Mouse (Mus musculus): ENCODE data around the gene Rangrf. TPM values are rescaled to one million over a fixed set of nuclear protein-coding genes. Genes with fewer than 3 reads are reported as not detected.

The Rangrf gene
- total RNA-seq, 2 experiments from 2014 or later = 16.8 to 20.7 TPM

DNA sequence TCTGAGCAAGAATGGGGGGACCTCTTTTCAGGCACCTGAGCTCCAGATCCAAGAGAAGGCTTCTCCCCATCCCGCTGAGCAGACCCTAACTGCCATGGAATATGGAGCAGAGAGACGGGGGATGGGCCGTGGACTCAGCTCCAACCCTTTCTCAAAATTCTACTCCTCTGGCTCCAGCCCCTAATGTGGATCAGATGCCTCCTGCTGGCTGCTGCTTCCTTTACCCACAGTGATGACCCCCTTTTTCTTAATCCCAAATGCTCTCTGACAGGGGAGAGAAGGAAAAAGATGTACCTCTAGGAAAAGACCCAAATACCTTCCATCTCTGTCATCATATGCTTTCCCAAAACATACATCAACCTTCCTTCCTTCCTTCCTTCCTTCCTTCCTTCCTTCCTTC lies 48.0 kb downstream of the Rangrf start, which contains the start of gene Odf4:
Gene Odf4, minus strand, starts transcription at position 101 of the 400 bp plus-strand sequence.
- no peak for TF ChIP-seq CTCF (conservative IDR thresholded peaks at IDR 0.05)
- no peak for DNase-seq (ENCODE audit: low spot score in 2 of 2)
- Histone ChIP-seq H3K27ac (no peak within 1 kb of the TSS), H3K4me3 (no peak within 1 kb of the TSS)

DNA sequence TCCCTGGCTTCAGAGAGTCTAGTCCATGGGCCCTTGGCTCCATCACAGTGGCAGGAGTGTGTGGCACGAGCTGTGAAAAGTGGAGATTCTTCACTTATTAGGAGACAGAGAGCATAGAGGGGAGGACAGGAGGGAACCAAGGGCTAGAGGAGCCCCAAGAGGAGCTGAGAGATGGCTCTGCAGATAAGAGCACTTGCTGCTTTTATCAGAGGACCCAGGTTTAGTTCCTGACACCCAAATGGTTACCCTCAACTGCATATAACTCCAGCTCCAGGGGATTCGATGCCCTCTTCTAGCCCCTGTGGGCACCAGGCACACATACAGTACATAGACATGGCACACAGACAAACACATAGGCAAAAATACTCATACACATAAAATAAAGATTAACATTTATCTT lies 50.2 kb downstream of the Rangrf start:
- Histone ChIP-seq H3K4me3 (no peak overlapping the region), H3K27ac (no peak overlapping the region)
- no peak for TF ChIP-seq CTCF (conservative IDR thresholded peaks at IDR 0.05)
- DNase-seq (ENCODE audit: low spot score in 2 of 2) = no peak

DNA sequence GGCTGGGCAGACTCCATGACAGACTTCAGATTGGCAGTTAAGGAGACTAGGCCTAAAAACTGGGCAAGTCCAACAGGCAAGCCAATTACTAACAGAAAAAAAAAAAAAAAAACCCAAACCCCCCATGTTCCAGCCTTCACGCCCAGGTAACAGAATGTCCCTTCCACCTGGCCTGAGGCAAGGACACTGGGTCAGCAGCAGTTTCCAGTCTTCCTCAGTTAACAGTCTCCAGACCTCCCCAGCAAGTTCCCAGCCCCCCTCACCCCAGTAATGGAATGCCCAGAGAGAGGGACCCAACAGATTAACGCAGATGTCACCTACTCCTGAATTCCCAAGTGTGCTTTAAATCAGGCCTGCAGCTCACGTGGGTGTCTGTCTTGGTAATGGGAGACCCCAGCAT lies 51.8 kb downstream of the Rangrf start:
- H3K4me3 ChIP-seq = no peak overlapping the region
- TF ChIP-seq CTCF (conservative IDR thresholded peaks at IDR 0.05) = no peak
- no peak for DNase-seq (ENCODE audit: low spot score in 2 of 2)
- H3K27ac ChIP-seq = no peak overlapping the region

Small RNAs within 50 kb of the gene (microRNA-seq; reads per million reads assigned to microRNA genes)
- 0.32 to 0.92 reads per million in 2 experiments for gene Mir3062

Other genes starting within 250 kb of the Rangrf start
- 10 to 100 TPM; 81.1 to 96.3 TPM for gene Ndel1, start 103.3 kb downstream of the Rangrf start, total RNA-seq (2021)
- not detected for gene Rnf222, start 86.6 kb downstream of the Rangrf start, total RNA-seq (2021)
- 100 to 1,000 TPM; 766 to 781 TPM for gene Rpl26, start 73.6 kb downstream of the Rangrf start, total RNA-seq (2021)
- not detected for gene Odf4, start 48.1 kb downstream of the Rangrf start, total RNA-seq (2021)
- gene Arhgef15, start 17.7 kb downstream of the Rangrf start, total RNA-seq (2021) = 1 to 10 TPM; 9.5 to 9.7 TPM
- 1 to 10 TPM; 5.8 to 6.2 TPM for gene Slc25a35, start 7.1 kb downstream of the Rangrf start, total RNA-seq (2021)
- gene Pfas, start 33.3 kb upstream of the Rangrf start, total RNA-seq (2021) = 10 to 100 TPM; 27.5 to 27.8 TPM
- gene Ctc1, start 40.7 kb upstream of the Rangrf start, total RNA-seq (2021) = 10 to 100 TPM; 40.3 to 43.1 TPM
- under 1 TPM; 0.54 to 0.79 TPM for gene Aurkb, start 70.5 kb upstream of the Rangrf start, total RNA-seq (2021)
- 10 to 100 TPM; 26.6 to 30.8 TPM for gene Borcs6, start 84.5 kb upstream of the Rangrf start, total RNA-seq (2021)
- gene Tmem107, start 95.6 kb upstream of the Rangrf start, total RNA-seq (2021) = 10 to 100 TPM; 20.3 to 21.6 TPM
- 1,000 to 10,000 TPM in 1 of 2 experiments, 100 to 1,000 TPM in 1; 988 to 1,016 TPM for gene Vamp2, start 113.3 kb upstream of the Rangrf start, total RNA-seq (2021)
- gene Per1, start 120.0 kb upstream of the Rangrf start, total RNA-seq (2021) = 10 to 100 TPM; 83.4 to 95.2 TPM
- 1 to 10 TPM in 1 of 2 experiments, under 1 TPM in 1; 0.79 to 1.0 TPM for gene Hes7, start 145.2 kb upstream of the Rangrf start, total RNA-seq (2021)
- 1 to 10 TPM; 1.4 to 1.5 TPM for gene 9130213A22Rik, start 147.4 kb upstream of the Rangrf start, total RNA-seq (2021)
- 10 to 100 TPM in 1 of 2 experiments, 1 to 10 TPM in 1; 7.8 to 11.1 TPM for gene Aloxe3, start 150.7 kb upstream of the Rangrf start, total RNA-seq (2021)
- 10 to 100 TPM in 1 of 2 experiments, 1 to 10 TPM in 1; 8.7 to 12.2 TPM for gene Alox12b, start 181.8 kb upstream of the Rangrf start, total RNA-seq (2021)
- gene Alox8, start 222.7 kb upstream of the Rangrf start, total RNA-seq (2021) = 1 to 10 TPM; 7.5 to 8.2 TPM

All from layer of hippocampus, adult 2 months (tissue).